Mouse (Mus musculus) midbrain, embryonic 16.5 days (tissue): Measurements from ENCODE around the gene Lime1. TPM values are rescaled to one million over a fixed set of nuclear protein-coding genes. Genes with fewer than 3 reads are reported as not detected.
A peak's percentile ranks its signal among the peaks of the same experiment; 100 is the strongest.

Experiments
- ATAC-seq: fragments of 200-750 bp; cut with Nextera tagmentation; 2 replicates; pipeline ENCODE4 v1.8.0; 2017; ENCODE audit warnings: moderate TSS enrichment
- H3K27ac ChIP-seq: fragments of 300-500 bp; sonication (generic); 2 replicates; pipeline ENCODE4 v1.5.1; 2014; ENCODE audit warnings: mild to moderate bottlenecking, low read length, mixed read lengths
- H3K27me3 ChIP-seq: fragments of 300-500 bp; sonication (generic); 2 replicates; pipeline ENCODE4 v1.6.1; 2014; ENCODE audit warnings: low read depth, low read length, mixed read lengths; ENCODE audit not compliant: control insufficient read depth, insufficient read depth
- H3K36me3 ChIP-seq: fragments of 300-500 bp; sonication (generic); 2 replicates; pipeline ENCODE4 v1.6.1; 2014; ENCODE audit warnings: mild to moderate bottlenecking, low read length, moderate library complexity, mixed read lengths; ENCODE audit not compliant: control insufficient read depth, insufficient read depth
- H3K4me1 ChIP-seq: fragments of 300-500 bp; sonication (generic); 2 replicates; pipeline ENCODE4 v1.6.1; 2014; ENCODE audit warnings: mild to moderate bottlenecking, low read length, mixed read lengths; ENCODE audit not compliant: control insufficient read depth, insufficient read depth
- H3K4me2 ChIP-seq: fragments of 300-500 bp; sonication (generic); 2 replicates; pipeline ENCODE4 v1.6.1; 2014; ENCODE audit warnings: mild to moderate bottlenecking, low read length, mixed read lengths
- H3K4me3 ChIP-seq: fragments of 300-500 bp; sonication (generic); 2 replicates; pipeline ENCODE4 v1.5.1; 2014; ENCODE audit warnings: low read depth, mild to moderate bottlenecking, low read length, moderate library complexity, mixed read lengths
- H3K9ac ChIP-seq: fragments of 300-500 bp; sonication (generic); 2 replicates; pipeline ENCODE4 v1.6.1; 2014; ENCODE audit warnings: low read depth, low read length, mixed read lengths
- H3K9me3 ChIP-seq: fragments of 300-500 bp; sonication (generic); replicated peaks from 2 replicates; pipeline ENCODE4 v1.6.1; 2014; ENCODE audit warnings: mild to moderate bottlenecking, low read length, mixed read lengths; ENCODE audit not compliant: control insufficient read depth, poor library complexity, severe bottlenecking
- WGBS: fragments of 180-500 bp; shearing (Covaris S2); extraction: QIAGEN DNeasy Blood & Tissue Kit; methylation state at CpG from one replicate; pipeline ENCODE4 v1.1.7; 2014; 5-methylcytosine and 5-hydroxymethylcytosine counted together
- polyA plus RNA-seq: library from polyadenylated mRNA; unstranded; fragments of >200 nt; fragmentation: Nextera tagmentation; extraction: Ambion mirVana; gene quantifications from 2 replicates; pipeline ENCODE4 v1.2.1, GENCODE M21; 2015

Gene Lime1
- polyA plus RNA-seq, 1 experiment from 2014 or later: 65.9 TPM

GRCm38 (mm10) chr2:181365655-181366075, 14.2 kb upstream of the Lime1 start:
- peak overlapping the region; percentile 98 for H3K4me2 ChIP-seq

GRCm38 (mm10) chr2:181370001-181370400, 9.9 kb upstream of the Lime1 start:
- Histone ChIP-seq H3K36me3 (peaks cover 7% of the 10 kb centered on the region), H3K27me3 (no peaks in the 10 kb centered on the region), H3K9me3 (no peaks in the 10 kb centered on the region), H3K4me2 (no peak overlapping the region), H3K9ac (no peak overlapping the region), H3K4me1 (peaks cover 33% of the 10 kb centered on the region), H3K27ac (no peak overlapping the region), H3K4me3 (no peak overlapping the region)
- 96% methylated on average over 5 of the region's 5 CpGs for WGBS
- ATAC-seq: no peak

More at GRCm38 (mm10) chr2:181365655-181366075, 14.2 kb upstream of the Lime1 start:
- H3K9me3 ChIP-seq: no peaks in the 10 kb centered on the region
- peak overlapping the region; percentile 91 for H3K4me3 ChIP-seq
- WGBS: under 1% methylated on average over 20 of the region's 20 CpGs
- peak overlapping the region; percentile 90 for H3K9ac ChIP-seq
- H3K27ac ChIP-seq: peak overlapping the region; percentile 94
- peak; percentile 75; the same call in 1 of the 2 replicates for ATAC-seq
- no peaks in the 10 kb centered on the region for H3K27me3 ChIP-seq
- H3K36me3 ChIP-seq: peaks cover 20% of the 10 kb centered on the region
- peaks cover 39% of the 10 kb centered on the region for H3K4me1 ChIP-seq

GRCm38 (mm10) chr2:181375787-181376186, 4.1 kb upstream of the Lime1 start:
- WGBS: 96% methylated on average over 2 of the region's 2 CpGs
- H3K4me1 ChIP-seq: no peaks in the 10 kb centered on the region

GRCm38 (mm10) chr2:181377230-181377629, 2.6 kb upstream of the Lime1 start:
- Histone ChIP-seq H3K4me2 (no peak overlapping the region), H3K9me3 (no peaks in the 10 kb centered on the region), H3K27ac (no peak overlapping the region), H3K9ac (no peak overlapping the region), H3K27me3 (no peaks in the 10 kb centered on the region), H3K4me1 (no peaks in the 10 kb centered on the region), H3K4me3 (no peak overlapping the region), H3K36me3 (peaks cover 31% of the 10 kb centered on the region)
- no peak for ATAC-seq
- whole genome bisulfite sequencing: 95% methylated on average over 2 of the region's 2 CpGs

More at GRCm38 (mm10) chr2:181375787-181376186, 4.1 kb upstream of the Lime1 start:
- H3K4me3 ChIP-seq: no peak overlapping the region
- peaks cover 22% of the 10 kb centered on the region for H3K36me3 ChIP-seq
- no peaks in the 10 kb centered on the region for H3K9me3 ChIP-seq
- H3K9ac ChIP-seq: no peak overlapping the region
- H3K4me2 ChIP-seq: no peak overlapping the region
- no peaks in the 10 kb centered on the region for H3K27me3 ChIP-seq
- no peak for ATAC-seq
- H3K27ac ChIP-seq: no peak overlapping the region

GRCm38 (mm10) chr2:181378701-181379100, 1.2 kb upstream of the Lime1 start:
- no peak overlapping the region for H3K27ac ChIP-seq
- no peaks in the 10 kb centered on the region for H3K27me3 ChIP-seq
- 96% methylated on average over 5 of the region's 5 CpGs for WGBS
- H3K4me2 ChIP-seq: no peak overlapping the region
- no peaks in the 10 kb centered on the region for H3K9me3 ChIP-seq
- peaks cover 41% of the 10 kb centered on the region for H3K36me3 ChIP-seq
- H3K9ac ChIP-seq: no peak overlapping the region
- no peaks in the 10 kb centered on the region for H3K4me1 ChIP-seq
- no peak for ATAC-seq
- no peak overlapping the region for H3K4me3 ChIP-seq

GRCm38 (mm10) chr2:181380251-181380650, 373 bp downstream of the Lime1 start:
- H3K9ac ChIP-seq: no peak overlapping the region
- no peak for ATAC-seq
- H3K4me1 ChIP-seq: no peaks in the 10 kb centered on the region
- WGBS: 95% methylated on average over 5 of the region's 5 CpGs
- H3K4me2 ChIP-seq: no peak overlapping the region
- no peaks in the 10 kb centered on the region for H3K27me3 ChIP-seq
- no peak overlapping the region for H3K27ac ChIP-seq
- H3K9me3 ChIP-seq: no peaks in the 10 kb centered on the region
- H3K4me3 ChIP-seq: no peak overlapping the region
- H3K36me3 ChIP-seq: peaks cover 43% of the 10 kb centered on the region

- Histone ChIP-seq H3K36me3 (peaks cover 43% of the 10 kb centered on the region), H3K4me2 (no peak overlapping the region), H3K27me3 (no peaks in the 10 kb centered on the region), H3K4me1 (no peaks in the 10 kb centered on the region), H3K9me3 (no peaks in the 10 kb centered on the region), H3K27ac (no peak overlapping the region), H3K9ac (no peak overlapping the region), H3K4me3 (no peak overlapping the region)
- ATAC-seq: no peak
- WGBS: 91% methylated on average over 5 of the region's 5 CpGs
Measured at GRCm38 (mm10) chr2:181381107-181381506, 1.2 kb downstream of the Lime1 start.

GRCm38 (mm10) chr2:181381631-181382306, 1.9 kb downstream of the Lime1 start:
- Histone ChIP-seq H3K27me3 (no peaks in the 10 kb centered on the region), H3K9ac (no peak overlapping the region), H3K27ac (no peak overlapping the region), H3K9me3 (no peaks in the 10 kb centered on the region), H3K4me1 (no peaks in the 10 kb centered on the region), H3K4me3 (no peak overlapping the region), H3K4me2 (no peak overlapping the region), H3K36me3 (peaks cover 43% of the 10 kb centered on the region)
- ATAC-seq: no peak
- WGBS: 94% methylated on average over 6 of the region's 6 CpGs

GRCm38 (mm10) chr2:181384463-181384862, 4.6 kb downstream of the Lime1 start:
- no peak overlapping the region for H3K4me2 ChIP-seq
- peaks cover 34% of the 10 kb centered on the region for H3K36me3 ChIP-seq
- no peaks in the 10 kb centered on the region for H3K9me3 ChIP-seq
- H3K4me1 ChIP-seq: no peaks in the 10 kb centered on the region
- no peak overlapping the region for H3K4me3 ChIP-seq
- no peaks in the 10 kb centered on the region for H3K27me3 ChIP-seq
- H3K27ac ChIP-seq: no peak overlapping the region
- WGBS: 92% methylated on average over 7 of the region's 7 CpGs
- ATAC-seq: no peak
- H3K9ac ChIP-seq: no peak overlapping the region
